Mouse (Mus musculus) cerebellum, adult 2 months (tissue): Measurements from ENCODE around the gene Med20.

Source experiments
- CTCF ChIP-seq: fragments of 200-500 bp; IDR thresholded peaks from 2 replicates; pipeline ENCODE4 v1.5.1; 2011; ENCODE audit warnings: low read depth, mild to moderate bottlenecking, control low read depth, low read length, moderate library complexity, borderline replicate concordance; ENCODE audit not compliant: insufficient read depth
- POLR2A ChIP-seq: fragments of 200-500 bp; IDR thresholded peaks from 2 replicates; pipeline ENCODE4 v1.6.1; 2011; ENCODE audit warnings: low read length, control low read depth, borderline replicate concordance; ENCODE audit not compliant: insufficient read depth

- TF ChIP-seq CTCF (no peak), POLR2A (no peak)
Measured at GRCm38 (mm10) chr17:47627791-47628190, 16.4 kb downstream of the Med20 start.
